Mouse (Mus musculus) limb, embryonic 14.5 days (tissue): ENCODE measurements around the gene Nfs1. TPM values are rescaled to one million over a fixed set of nuclear protein-coding genes. Genes with fewer than 3 reads are reported as not detected.

ENCODE experiments used
- ATAC-seq: fragments of 200-750 bp; cut with Nextera tagmentation; 2 replicates; pipeline ENCODE4 v1.8.0; 2017; ENCODE audit warnings: low read depth, moderate number of reproducible peaks, moderate TSS enrichment; ENCODE audit not compliant: low FRiP score
- DNase-seq: peaks from one replicate; pipeline ENCODE4 v3.0.0-alpha.2; 2015; ENCODE audit warnings: low spot score
- H3K27ac ChIP-seq: fragments of 300-500 bp; sonication (generic); replicated peaks from 2 replicates; pipeline ENCODE4 v1.5.1; 2014; ENCODE audit warnings: low read depth, mild to moderate bottlenecking, low read length, moderate library complexity, mixed read lengths
- H3K27me3 ChIP-seq: fragments of 300-500 bp; sonication (generic); 2 replicates; pipeline ENCODE4 v1.6.1; 2014; ENCODE audit warnings: low read length, mixed read lengths; ENCODE audit not compliant: control insufficient read depth, insufficient read depth
- H3K36me3 ChIP-seq: fragments of 300-500 bp; sonication (generic); 2 replicates; pipeline ENCODE4 v1.6.1; 2014; ENCODE audit warnings: mild to moderate bottlenecking, low read length, moderate library complexity, mixed read lengths; ENCODE audit not compliant: control insufficient read depth, insufficient read depth
- H3K4me1 ChIP-seq: fragments of 300-500 bp; sonication (generic); 2 replicates; pipeline ENCODE4 v1.6.1; 2014; ENCODE audit warnings: antibody characterized with exemption, low read length, mixed read lengths; ENCODE audit not compliant: control insufficient read depth, insufficient read depth
- H3K4me2 ChIP-seq: fragments of 300-500 bp; sonication (generic); replicated peaks from 2 replicates; pipeline ENCODE4 v1.6.1; 2014; ENCODE audit warnings: low read depth, mild to moderate bottlenecking, low read length, moderate library complexity; ENCODE audit not compliant: severe bottlenecking
- H3K4me3 ChIP-seq: fragments of 300-500 bp; sonication (generic); replicated peaks from 2 replicates; pipeline ENCODE4 v1.5.1; 2014; ENCODE audit warnings: low read length
- H3K9ac ChIP-seq: fragments of 300-500 bp; sonication (generic); 2 replicates; pipeline ENCODE4 v1.6.1; 2014; ENCODE audit warnings: mild to moderate bottlenecking, low read depth, low read length, moderate library complexity; ENCODE audit not compliant: severe bottlenecking
- H3K9me3 ChIP-seq: fragments of 300-500 bp; sonication (generic); 2 replicates; pipeline ENCODE4 v1.6.1; 2016; ENCODE audit warnings: low read length; ENCODE audit not compliant: control insufficient read depth
- POLR2A ChIP-seq: fragments of 200-500 bp; IDR thresholded peaks from 2 replicates; pipeline ENCODE4 v1.8.0; 2012; ENCODE audit warnings: inconsistent platforms, mild to moderate bottlenecking, moderate library complexity, borderline replicate concordance; ENCODE audit not compliant: insufficient read depth, insufficient read length; ENCODE audit errors: extremely low read depth
- whole genome bisulfite sequencing: fragments of 180-500 bp; shearing (Covaris S2); extraction: QIAGEN DNeasy Blood & Tissue Kit; methylation state at CpG from one replicate; pipeline ENCODE4 v1.1.7; 2014; 5-methylcytosine and 5-hydroxymethylcytosine counted together
- polyA plus RNA-seq, 2 experiments: library from polyadenylated mRNA; depleted of rRNA in 1 of 2; stranded (reverse) in 1 of 2; unstranded in 1 of 2; fragments of >200 nt; fragmentation: Nextera tagmentation in 1 of 2; extraction: Ambion mirVana in 1 of 2; gene quantifications; 2 replicates each; pipeline versions ENCODE4 v1.2.1 to v1.2.3; 2012 to 2014

Gene Nfs1
- polyA plus RNA-seq, 2 experiments, result 36.6 to 39.0 TPM

GRCm38 (mm10) chr2:156147316-156147915 lies 3.4 kb upstream of the Nfs1 start:
- Histone ChIP-seq H3K9ac (no peak overlapping the region), H3K9me3 (no peaks in the 10 kb centered on the region), H3K4me2 (no peak overlapping the region), H3K27me3 (no peaks in the 10 kb centered on the region), H3K4me1 (peaks cover 6% of the 10 kb centered on the region; the same call in 1 of the 2 replicates), H3K27ac (no peak overlapping the region), H3K36me3 (peaks cover 58% of the 10 kb centered on the region), H3K4me3 (no peak overlapping the region)
- WGBS, result 91% methylated on average over 3 of the region's 3 CpGs
- no peak for ATAC-seq
- DNase-seq, result no peak
- no peak for TF ChIP-seq POLR2A

- Histone ChIP-seq H3K4me3 (no peak overlapping the region), H3K27ac (no peak overlapping the region), H3K4me2 (no peak overlapping the region), H3K4me1 (peaks cover 6% of the 10 kb centered on the region; the same call in 1 of the 2 replicates), H3K9me3 (no peaks in the 10 kb centered on the region), H3K36me3 (peaks cover 53% of the 10 kb centered on the region), H3K9ac (no peak overlapping the region), H3K27me3 (no peaks in the 10 kb centered on the region)
- 73% methylated on average over 5 of the region's 5 CpGs for WGBS
- no peak for TF ChIP-seq POLR2A
- DNase-seq, result no peak
- no peak for ATAC-seq
Measured at GRCm38 (mm10) chr2:156146272-156146989, 2.4 kb upstream of the Nfs1 start.

- Histone ChIP-seq H3K36me3 (peaks cover 46% of the 10 kb centered on the region), H3K27me3 (no peaks in the 10 kb centered on the region), H3K4me2 (peak overlapping the region; percentile 81), H3K27ac (no peak overlapping the region), H3K4me1 (peaks cover 6% of the 10 kb centered on the region; the same call in 1 of the 2 replicates), H3K9ac (no peak overlapping the region), H3K4me3 (no peak overlapping the region), H3K9me3 (no peaks in the 10 kb centered on the region)
- TF ChIP-seq POLR2A, result no peak
- no peak for DNase-seq
- no peak for ATAC-seq
- WGBS, result 54% methylated on average over 11 of the region's 11 CpGs
Measured at GRCm38 (mm10) chr2:156145486-156146130, 1.6 kb upstream of the Nfs1 start.

GRCm38 (mm10) chr2:156143367-156143766 lies 619 bp downstream of the Nfs1 start:
- Histone ChIP-seq H3K4me3 (peak overlapping the region; percentile 87), H3K4me2 (peak overlapping the region; percentile 81), H3K27me3 (no peaks in the 10 kb centered on the region), H3K9ac (peak overlapping the region; percentile 91), H3K4me1 (peaks cover 6% of the 10 kb centered on the region; the same call in 1 of the 2 replicates), H3K36me3 (peaks cover 24% of the 10 kb centered on the region), H3K9me3 (no peaks in the 10 kb centered on the region), H3K27ac (peak overlapping the region; percentile 92)
- no peak for TF ChIP-seq POLR2A
- ATAC-seq (0 out of 2 replicates have a peak, but pooled peaks have one; percentile 1), DNase-seq (no peak)
- WGBS, result 2% methylated on average over 16 of the region's 16 CpGs

GRCm38 (mm10) chr2:156142820-156143219 lies 1.2 kb downstream of the Nfs1 start:
- H3K9ac ChIP-seq, result no peak overlapping the region
- ATAC-seq, result no peak
- no peaks in the 10 kb centered on the region for H3K27me3 ChIP-seq
- peak overlapping the region; percentile 87; the same call in 1 of the 2 replicates for H3K4me3 ChIP-seq
- H3K9me3 ChIP-seq, result no peaks in the 10 kb centered on the region
- WGBS, result 81% methylated on average over 2 of the region's 2 CpGs
- H3K36me3 ChIP-seq, result peaks cover 19% of the 10 kb centered on the region
- no peak for DNase-seq
- H3K4me1 ChIP-seq, result peaks cover 6% of the 10 kb centered on the region; the same call in 1 of the 2 replicates
- no peak for TF ChIP-seq POLR2A
- peak overlapping the region; percentile 81 for H3K4me2 ChIP-seq
- H3K27ac ChIP-seq, result no peak overlapping the region
